Mouse (Mus musculus): ENCODE data around the gene Slc9a2.

Slc9a2 gene

DNA sequence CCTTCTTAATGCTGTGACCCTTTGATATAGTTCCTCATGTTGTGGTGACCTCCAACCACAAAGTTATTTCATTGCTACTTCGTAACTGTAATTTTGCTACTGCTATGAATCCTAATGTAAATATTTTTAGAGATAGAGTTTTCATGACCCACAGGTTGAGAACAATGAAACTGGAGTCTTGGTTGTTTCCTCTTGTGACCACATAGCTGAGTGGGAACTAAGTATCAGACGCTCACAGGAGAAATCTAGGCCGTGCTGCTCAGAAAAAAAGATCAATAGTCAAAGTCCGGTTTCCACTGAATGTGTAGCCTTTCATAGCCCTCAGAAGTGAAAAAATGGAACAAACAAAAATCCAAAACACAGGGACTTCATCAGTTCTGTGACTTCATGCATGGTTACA, 24.7 kb downstream of the Slc9a2 start:
- DNase-seq (ENCODE audit: low read depth, low spot score), result no peak

DNA sequence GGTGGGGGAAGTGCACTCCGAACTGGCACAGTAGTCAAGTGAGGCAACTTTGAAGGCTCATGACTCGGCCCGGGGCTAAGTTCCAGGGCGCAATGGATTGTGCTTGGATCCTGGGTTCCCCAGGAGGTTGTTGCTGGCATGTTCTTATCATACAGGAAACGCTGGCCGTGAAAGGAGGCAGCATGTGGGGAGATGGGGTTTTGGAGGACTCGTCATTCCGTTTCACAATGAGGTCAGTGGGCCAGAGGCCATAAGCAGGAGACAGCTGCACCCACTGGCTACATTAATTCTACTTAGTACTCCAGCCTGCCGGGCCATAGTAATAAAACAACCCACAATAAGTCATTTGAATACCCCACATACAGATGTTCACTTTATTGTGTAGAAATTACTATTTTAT, 34.6 kb downstream of the Slc9a2 start:
- no peak for DNase-seq (ENCODE audit: low read depth, low spot score)

DNA sequence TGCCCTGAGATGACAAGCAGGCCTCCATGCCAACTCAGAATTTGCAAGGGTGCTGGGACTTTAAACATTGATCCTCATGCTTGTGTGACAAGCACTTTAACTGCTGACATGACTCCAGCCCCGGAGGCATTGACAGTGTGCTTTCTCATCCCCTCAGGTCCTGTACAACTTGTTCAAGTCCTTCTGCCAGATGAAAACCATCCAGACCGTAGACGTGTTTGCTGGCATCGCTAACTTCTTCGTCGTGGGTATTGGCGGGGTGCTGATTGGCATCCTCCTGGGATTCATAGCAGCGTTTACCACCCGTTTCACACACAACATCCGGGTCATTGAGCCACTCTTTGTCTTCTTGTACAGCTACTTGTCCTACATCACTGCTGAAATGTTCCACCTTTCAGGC, 45.7 kb downstream of the Slc9a2 start:
- DNase-seq (ENCODE audit: low read depth, low spot score), result no peak

DNA sequence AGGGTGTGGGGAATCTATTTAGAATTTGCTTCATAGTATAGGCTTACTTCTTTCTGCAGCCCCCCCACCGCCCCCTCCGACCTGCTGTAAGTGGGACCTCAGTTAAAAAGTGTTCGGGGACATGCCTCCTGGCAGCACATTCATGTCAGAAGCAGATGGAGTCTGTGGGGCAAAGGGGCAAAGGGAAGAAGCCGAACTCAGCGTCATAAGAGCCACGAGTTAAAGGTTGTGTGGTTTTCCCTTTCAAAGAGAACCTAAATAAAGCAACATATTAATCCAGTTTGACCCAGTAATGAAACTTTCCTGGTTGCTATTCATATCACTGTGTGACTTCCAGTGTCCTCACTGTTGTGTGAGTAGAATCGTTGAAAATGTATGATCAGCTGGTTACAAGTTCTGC, 47.0 kb downstream of the Slc9a2 start:
- DNase-seq (ENCODE audit: low read depth, low spot score), result no peak

DNA sequence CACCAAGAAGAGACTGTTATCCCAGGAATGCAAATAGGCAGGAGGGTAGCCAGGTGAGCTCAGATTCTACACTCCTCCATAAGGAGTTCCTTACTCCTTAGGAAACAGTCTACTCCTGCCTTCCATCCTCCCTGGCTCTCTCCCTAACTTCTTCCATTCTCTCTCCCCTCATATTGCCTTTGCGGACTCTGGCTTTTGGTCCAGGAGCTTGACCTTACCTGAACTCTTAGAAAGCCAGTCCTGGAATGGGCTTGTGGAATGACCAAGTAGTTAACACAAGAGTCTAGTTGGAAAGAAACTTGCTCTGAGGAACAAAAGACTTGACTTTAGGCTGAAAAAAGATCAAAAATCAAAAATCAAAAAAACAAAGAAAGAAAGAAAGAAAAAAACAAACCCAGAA, 48.3 kb downstream of the Slc9a2 start:
- DNase-seq (ENCODE audit: low read depth, low spot score), result no peak

DNA sequence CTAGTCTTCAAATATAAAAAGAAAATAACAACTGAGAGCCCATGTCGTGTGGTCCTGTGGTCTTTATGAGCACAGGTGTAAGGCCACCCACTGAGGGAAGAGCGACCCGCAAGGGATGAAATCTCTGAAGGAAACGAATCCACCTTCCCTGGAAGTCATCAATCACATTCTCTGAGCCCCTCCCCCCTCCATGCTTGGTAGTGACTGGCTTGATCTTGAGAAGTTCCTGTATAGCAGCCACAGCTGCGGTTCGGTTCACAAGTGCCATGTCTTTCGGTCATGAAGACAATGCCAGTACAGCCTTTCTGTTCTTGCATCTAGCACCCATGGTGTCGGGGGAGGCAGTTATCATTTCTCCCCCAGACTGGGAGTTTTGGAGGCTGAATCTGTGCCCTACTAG, 57.3 kb downstream of the Slc9a2 start:
- DNase-seq (ENCODE audit: low read depth, low spot score), result no peak

DNA sequence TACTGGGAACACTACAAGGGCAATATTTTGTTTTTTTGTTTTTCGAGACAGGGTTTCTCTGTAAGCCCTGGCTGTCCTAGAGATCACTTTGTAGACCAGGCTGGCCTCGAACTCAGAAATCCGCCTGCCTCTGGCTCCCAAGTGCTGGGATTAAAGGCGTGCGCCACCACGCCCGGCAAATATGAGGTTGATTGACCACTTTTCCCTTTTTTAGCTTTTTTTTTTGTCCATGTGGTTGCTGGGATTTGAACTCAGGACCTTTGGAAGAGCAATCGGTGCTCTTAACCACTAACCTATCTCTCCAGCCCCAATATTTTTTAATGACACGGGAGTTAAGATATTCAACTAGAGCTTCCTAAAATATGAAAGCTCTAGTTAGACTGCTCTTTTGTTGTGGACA, 57.9 kb downstream of the Slc9a2 start:
- DNase-seq (ENCODE audit: low read depth, low spot score), result peak; percentile 15

DNA sequence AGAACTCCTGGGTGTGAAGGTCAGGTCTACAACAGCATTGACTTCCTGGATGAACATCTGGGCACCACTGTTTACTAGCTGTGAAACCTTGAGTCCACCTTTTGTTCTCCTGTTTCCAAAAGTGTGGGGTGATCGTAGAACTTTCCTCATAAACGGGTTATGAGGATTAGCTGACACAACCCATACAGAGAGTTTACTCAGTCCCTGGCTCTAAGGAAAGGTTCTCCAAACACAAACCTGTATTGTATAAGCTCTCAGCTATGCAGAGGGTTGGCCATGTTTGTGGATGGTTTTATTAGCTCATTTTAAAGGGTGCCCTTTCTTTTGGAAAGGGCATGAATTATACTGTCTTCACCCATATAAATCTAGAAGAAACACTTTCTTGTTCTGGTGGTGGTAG, 60.4 kb downstream of the Slc9a2 start:
- DNase-seq (ENCODE audit: low read depth, low spot score), result no peak

DNA sequence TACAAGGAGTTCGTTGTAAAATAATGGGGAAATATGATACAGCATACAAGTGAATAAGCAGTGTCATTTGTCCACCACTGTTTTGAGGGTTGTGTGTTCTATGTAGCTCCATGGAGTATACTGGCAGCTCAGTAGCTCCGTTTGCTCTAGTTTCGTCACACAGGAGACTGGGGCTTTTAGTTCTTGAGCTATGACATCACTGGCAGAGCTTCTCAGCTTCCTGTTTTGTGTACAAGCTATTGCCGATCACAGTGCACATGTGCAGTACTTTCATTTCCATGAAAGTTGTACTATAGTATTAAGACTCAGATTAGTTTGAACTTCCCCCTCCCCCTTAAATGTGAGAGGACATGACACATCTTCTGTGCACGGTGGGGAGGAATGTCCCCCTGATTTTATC, 65.7 kb downstream of the Slc9a2 start:
- no peak for DNase-seq (ENCODE audit: low read depth, low spot score)

DNA sequence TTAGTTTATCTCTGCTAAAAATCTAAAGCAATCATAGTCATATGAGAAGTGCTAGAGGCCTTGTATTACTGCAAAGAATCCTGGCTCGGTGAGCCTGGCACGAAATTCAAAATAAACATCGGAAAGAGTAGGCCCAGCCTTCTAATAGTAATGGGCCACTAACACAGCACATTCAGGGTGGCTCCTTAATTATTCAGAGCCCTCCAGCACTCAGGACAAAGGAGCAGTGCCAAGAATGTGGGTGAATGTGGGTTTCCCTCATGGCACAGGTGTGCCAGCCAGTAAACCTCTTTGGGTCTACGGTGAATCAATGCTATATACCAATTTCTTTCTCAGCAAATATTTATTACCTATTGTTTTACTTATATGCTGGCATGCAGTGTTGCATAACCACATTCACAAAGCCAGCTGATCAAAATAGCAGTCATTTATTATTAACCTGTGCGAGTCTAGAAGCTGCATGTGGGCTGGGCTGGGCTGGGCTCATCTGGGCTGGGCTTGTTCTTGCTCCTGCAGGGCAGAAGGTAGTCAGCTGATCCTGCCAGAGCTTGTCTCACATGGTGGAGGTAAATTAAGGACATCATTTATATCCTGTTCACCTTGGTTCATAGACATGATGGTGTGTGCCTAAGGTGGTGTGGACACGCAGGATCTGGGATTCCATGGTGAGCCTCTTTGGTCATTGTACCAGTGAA, 79.5 kb downstream of the Slc9a2 start:
- no peak for DNase-seq (ENCODE audit: low read depth, low spot score)

DNA sequence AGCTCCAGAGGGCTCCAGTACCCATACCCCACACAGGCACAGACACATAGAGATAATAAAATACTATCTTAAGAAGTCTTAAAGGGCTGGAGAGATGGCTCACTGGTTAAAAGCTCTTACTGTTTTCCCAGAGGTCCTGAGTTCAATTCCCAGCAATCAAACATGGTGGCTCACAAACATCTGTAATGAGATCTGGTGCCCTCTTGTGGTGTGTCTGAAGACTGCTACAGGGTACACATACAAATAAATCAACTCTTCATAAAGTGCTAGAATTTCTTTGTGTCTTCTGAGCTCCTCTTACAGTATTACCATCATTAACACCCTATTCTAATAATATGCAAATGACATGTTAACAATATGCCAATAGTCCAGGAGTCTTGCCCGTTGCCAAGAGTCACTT, 83.7 kb downstream of the Slc9a2 start:
- no peak for DNase-seq (ENCODE audit: low read depth, low spot score)

DNA sequence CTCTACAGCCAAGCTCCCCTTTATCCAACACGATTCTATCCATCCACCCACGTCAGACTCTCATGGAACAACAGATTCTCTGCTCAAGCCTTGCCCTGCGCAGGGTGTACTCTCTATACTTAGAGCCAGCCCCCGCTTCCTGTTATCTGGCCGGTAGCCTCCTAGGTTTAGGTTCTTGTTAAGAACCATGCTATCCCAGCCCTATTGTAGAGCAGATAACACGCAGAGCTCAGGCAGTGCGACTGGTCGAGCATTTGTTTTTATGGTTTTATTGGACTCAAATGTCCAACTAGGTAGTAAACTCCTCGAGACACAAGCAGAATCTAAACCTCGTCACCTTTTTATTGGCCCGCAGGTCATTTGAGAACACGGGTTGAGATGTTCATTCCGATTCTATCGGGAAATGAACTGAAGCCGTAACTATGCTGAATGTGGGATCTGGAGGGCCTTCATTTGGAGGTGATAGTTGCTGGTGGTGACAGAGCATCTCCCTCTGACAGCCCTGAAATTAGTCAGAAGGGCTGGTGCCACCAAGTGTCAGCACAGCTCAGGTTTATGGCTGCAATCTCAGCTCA, 84.4 kb downstream of the Slc9a2 start:
- DNase-seq (ENCODE audit: low read depth, low spot score), result no peak

DNA sequence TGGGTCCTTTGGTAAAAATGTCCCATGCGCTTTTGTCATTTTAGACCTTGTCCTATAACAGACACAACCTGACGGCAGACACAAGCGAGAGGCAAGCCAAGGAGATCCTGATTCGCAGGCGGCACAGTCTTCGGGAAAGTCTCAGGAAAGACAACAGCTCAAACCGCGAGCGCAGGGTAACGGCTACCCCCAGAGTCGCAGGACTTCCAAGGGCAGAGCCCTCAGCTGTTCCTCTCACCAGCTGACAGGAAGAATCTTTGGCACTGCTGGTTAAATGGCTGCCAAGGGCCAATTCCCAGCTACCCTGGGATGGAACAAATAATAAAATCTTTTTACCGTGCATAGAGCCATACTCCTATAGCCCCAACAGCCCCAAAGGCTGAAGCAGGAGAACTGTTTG, 85.1 kb downstream of the Slc9a2 start:
- no peak for DNase-seq (ENCODE audit: low read depth, low spot score)

DNA sequence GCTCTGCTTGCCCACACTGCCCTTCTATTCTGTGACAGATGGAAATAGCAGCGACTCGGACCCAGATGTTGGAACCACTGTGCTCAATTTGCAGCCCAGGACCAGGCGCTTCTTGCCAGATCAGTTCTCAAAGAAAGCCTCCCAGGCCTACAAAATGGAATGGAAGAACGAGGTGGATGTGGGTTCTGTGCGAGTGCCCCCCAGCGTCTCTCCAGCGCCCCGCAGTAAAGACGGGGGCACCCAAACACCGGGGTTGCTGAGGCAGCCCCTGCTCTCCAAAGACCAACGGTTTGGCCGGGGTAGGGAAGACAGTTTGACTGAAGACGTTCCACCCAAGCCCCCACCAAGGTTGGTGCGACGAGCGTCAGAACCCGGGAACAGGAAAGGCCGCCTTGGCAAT, 87.2 kb downstream of the Slc9a2 start:
- DNase-seq (ENCODE audit: low read depth, low spot score), result no peak

DNA sequence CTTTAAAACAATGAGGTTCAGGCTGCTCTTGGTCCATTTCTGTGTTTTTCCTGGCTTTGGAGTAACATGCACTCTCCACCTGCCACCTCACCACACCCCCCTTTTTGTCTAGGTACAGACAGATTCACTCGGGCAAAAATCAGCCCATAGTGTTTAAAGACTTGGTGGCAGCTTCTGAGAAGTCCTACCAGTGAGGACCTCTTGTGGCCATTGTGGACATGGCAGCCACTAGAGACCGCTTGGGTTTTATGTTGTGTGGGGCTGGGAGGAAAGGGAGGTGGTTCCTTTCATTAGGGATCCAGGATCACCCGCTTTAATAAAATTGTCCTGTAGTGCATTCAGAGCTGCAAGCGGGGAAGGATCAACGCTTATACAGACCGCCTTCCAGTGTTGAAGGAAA, 88.2 kb downstream of the Slc9a2 start:
- peak; percentile 80 for DNase-seq (ENCODE audit: low read depth, low spot score)

DNA sequence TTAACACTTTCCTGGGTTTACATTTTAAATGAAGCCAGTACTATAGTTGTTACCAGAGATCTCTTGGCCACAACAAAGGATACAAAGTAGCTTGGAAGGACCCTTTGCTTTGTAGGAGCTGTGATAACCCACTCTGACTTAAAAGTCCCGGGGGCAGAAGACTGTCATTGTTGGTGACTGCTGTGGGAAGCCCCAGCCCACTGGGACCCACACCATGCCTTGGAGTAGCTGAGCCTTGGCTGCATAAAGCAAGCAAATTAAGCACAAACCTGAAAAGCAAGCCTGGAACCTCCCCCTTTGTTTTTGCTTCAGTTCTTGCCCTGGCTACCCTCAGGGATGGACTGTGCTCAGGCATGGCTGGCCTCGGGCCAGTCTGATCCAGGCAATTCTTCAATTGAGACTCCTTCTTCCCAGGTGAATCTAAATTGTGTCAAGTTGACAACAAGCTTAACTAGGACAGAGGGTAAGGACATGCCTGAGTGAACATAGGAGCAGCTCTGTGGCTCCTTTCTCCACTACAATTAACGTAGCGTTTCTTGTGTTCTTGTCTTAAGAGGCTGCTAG, 89.0 kb downstream of the Slc9a2 start:
- DNase-seq (ENCODE audit: low read depth, low spot score), result no peak

DNA sequence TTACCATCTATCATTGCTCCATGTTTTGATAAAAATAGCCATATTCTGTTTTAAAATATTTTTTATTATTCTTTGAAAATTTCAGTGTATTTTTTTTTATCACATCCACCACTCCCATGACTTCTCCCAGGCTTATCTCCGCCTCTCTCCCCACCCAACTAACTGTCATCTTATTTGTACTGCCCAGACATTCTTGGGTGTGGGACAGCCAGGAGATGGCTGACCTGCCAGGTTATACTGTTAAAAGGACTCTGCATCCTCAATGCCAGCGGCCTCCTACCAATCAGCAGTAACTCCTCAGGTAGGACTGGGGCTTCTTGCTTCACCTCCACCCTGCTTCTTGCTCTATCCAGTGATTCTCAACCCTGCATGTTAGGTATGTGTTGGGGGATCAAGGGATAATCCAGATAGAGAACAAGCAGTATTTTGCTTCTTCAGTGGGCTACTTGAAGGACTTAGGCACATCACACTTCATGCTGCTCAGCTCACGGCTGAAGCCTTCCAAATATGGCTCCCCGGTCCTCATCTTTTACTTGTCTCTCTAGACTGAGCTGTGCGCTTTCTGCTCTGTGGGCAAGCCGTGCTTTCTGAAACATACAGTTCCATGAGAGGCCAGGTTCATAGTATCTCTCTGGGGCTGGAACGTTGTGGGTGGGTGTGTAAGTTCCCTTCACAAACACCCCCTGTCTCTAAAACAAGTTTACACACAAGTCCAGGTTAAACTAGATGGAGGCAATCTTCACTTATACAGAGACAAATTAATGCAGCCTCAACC, 91.0 kb downstream of the Slc9a2 start:
- no peak for DNase-seq (ENCODE audit: low read depth, low spot score)

DNA sequence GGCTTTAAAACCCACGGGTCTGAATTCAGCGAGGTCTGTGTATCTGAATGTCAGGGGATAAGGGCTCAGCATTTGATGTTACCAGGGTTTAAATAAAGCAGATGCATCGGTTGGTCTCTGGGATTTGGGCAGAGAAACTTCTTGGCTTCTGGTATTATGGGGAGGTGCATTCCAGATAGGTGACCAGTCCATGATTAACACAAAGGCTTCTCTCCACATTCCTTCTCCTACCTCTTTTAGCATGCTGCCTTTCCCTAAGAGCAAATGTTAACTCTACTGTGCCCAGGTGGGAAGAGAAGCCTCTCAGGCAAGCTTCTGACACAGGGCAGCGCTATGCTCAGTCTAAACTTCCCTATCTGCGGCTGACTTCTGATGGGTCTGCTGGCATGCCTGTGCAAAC, 92.9 kb downstream of the Slc9a2 start:
- DNase-seq (ENCODE audit: low read depth, low spot score), result no peak

DNA sequence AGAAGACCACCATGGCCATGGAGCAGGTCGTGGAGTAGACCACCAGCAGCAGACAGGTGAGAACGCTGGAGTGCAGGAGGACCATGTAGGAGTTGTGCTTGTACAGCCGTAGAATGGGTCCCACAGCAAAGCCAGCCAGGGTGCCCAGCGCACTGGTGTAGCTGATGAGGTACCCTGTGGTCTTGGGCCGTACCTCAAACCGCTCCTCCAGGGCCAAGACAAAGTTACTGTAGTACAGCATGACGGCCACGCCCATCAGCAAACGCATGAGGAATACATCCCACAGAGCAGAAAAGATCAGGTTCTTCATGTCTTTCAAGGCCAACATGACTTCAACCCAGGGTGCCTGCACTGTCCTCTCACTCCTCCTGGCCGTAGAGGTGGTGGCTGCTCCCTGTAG, 93.7 kb downstream of the Slc9a2 start:
- no peak for DNase-seq (ENCODE audit: low read depth, low spot score)

DNA sequence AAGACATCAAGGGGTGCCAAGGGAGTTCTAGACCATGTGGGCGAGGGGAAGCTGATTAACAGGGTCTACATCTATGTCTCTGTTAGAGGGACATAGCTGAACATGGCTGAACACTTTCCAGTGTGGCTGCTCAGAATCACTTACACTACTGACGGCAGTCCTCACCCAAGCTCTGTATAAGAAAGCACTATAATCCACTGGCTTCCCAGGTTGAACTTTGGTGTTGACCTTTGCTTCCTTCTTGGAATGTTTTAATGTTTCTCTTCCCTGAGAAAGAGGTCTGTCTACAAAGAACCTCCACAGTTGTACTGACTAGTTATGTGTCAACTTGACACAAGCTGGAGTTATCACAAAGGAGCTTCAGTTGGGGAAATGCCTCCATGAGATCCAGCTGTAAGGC, 95.7 kb downstream of the Slc9a2 start:
- no peak for DNase-seq (ENCODE audit: low read depth, low spot score)

DNA sequence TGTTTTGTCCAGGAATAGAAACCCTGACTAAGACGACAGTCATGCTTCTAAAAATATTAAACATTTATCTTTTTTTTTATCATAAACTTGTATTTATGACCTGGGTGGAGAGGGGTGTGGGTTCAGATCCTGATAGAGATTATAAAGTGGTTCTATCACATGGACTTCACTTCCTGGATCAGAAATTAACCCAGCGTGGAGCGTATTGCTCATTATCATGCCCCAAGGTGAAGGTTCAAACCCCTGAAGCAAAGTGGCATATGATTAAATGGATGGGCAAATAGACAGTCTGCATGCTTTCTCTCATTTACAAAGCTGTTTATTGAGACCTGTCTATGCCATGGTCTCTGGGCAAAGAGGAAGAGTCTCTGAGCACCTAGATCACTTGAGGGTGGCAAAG, 96.4 kb downstream of the Slc9a2 start:
- no peak for DNase-seq (ENCODE audit: low read depth, low spot score)

DNA sequence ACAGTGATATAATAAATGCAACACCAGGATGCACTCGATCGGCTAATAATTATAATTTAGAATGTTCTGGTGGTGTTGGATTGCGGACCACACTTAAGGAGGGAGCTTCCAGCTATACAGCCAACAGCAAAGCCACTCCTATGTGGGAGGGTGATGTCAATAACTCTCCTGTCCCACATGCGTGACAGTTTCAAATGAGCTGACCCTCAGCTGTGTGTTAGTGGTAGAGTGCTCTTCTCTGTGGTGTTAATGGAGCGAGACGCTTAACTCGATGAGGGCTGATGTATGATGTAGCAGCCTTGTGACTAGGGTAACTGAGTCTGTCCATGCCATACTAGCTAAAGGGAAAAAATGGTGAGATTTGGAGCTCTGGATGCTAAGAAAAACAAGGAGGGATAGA, 103.1 kb downstream of the Slc9a2 start:
- DNase-seq (ENCODE audit: low read depth, low spot score), result no peak

DNA sequence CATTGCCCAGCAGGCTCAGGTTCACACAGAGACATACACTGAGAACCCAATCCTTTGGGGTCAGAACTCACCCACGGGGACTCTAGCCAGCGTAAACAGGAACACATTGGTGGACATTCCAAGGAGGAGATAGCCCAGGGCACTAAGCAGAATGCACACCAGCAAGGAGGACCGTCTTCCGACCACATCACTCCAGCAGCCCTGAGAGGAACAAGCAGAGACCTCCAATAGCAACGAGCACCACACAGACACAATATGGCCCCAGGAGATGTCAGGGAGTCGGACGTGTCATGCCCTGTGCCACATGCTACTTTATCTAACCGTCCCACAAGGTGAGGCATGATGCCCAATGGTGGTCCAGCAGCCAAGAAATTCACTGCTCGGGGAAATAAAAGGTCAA, 103.9 kb downstream of the Slc9a2 start:
- no peak for DNase-seq (ENCODE audit: low read depth, low spot score)
